ENCODE assay signal across 12 mouse cellular contexts in genomic region chr17:43366486-43366885, GRCm38 (mm10). TPM values are rescaled to one million over a fixed set of nuclear protein-coding genes. Genes with fewer than 3 reads are reported as not detected.
A peak's percentile ranks its signal among the peaks of the same experiment; 100 is the strongest.
DNase-seq lines count a peak whose midpoint lies in the region; ATAC-seq and TF ChIP-seq lines count a peak whose summit lies in the region.
"Had no signal": no experiment of that assay in that cellular context is flagged by ENCODE, and none has a peak within 500 bp of the region (broad histone marks: within the 10 kb centered on the region; RNA-seq: fewer than 3 reads in every experiment).

No protein-coding gene starts in this region.

- intact Hi-C loops in gastrocnemius, adult 2 months (cut with DNase I): no loop called here
- intact Hi-C loops in heart, postnatal 10 days (cut with DNase I): no loop called here

- H3K4me3 ChIP-seq in gastrocnemius, adult 2 months: peak overlapping the region; percentile 38
- H3K4me3 ChIP-seq in cortical plate, adult 2 months (ENCODE audit: insufficient read depth, low read length): no peak overlapping the region
- no peak overlapping the region for H3K4me3 ChIP-seq in lung, embryonic 16.5 days (ENCODE audit: low read length)
- H3K4me3 ChIP-seq: megakaryocyte, embryonic 14.5 days had no signal

- TF ChIP-seq POLR2A in cortical plate, adult 2 months (IDR thresholded peaks at IDR 0.05; ENCODE audit: extremely low read depth, insufficient read depth, low read length): no peak

- WGBS in lung, embryonic 16.5 days: 47% methylated on average over 9 of the region's 9 CpGs

- H3K4me1 ChIP-seq in cortical plate, adult 2 months (ENCODE audit: control insufficient read depth, insufficient read depth, low read length): no peaks in the 10 kb centered on the region
- H3K4me1 ChIP-seq in lung, embryonic 16.5 days (replicated peaks; ENCODE audit: control insufficient read depth, insufficient read depth, low read length): peaks cover 16% of the 10 kb centered on the region
- H3K4me1 ChIP-seq: megakaryocyte, embryonic 14.5 days had no signal

- no peaks in the 10 kb centered on the region for H3K9me3 ChIP-seq in lung, embryonic 16.5 days (ENCODE audit: control insufficient read depth, low read length)
- H3K9me3 ChIP-seq: megakaryocyte, embryonic 14.5 days had no signal

- H3K4me2 ChIP-seq in lung, embryonic 16.5 days (ENCODE audit: low read depth, low read length): no peak overlapping the region

- no peaks in the 10 kb centered on the region for H3K27me3 ChIP-seq in lung, embryonic 16.5 days (ENCODE audit: control insufficient read depth, insufficient read depth, low read depth, low read length)

- DNase-seq in gastrocnemius, adult 2 months: peak; percentile 27
- DNase-seq in gastrocnemius, postnatal 4 days (ENCODE audit: low spot score in 2 of 2): no peak
- peak; percentile 51 to 57 for DNase-seq in heart, postnatal 10 days
- no peak for DNase-seq in liver
- DNase-seq in frontal cortex, postnatal 14 days (ENCODE audit: low spot score in 2 of 2): no peak
- DNase-seq: left cerebral cortex, postnatal 4 days; right cerebral cortex, postnatal 14 days had no signal

- H3K9ac ChIP-seq in lung, embryonic 16.5 days (ENCODE audit: low read length): no peak overlapping the region

- TF ChIP-seq CTCF in gastrocnemius, adult 2 months (IDR thresholded peaks at IDR 0.05): no peak
- TF ChIP-seq CTCF in cortical plate, adult 2 months (IDR thresholded peaks at IDR 0.05; ENCODE audit: extremely low read depth, insufficient read depth, low read length): no peak

- ATAC-seq in lung, embryonic 16.5 days (ENCODE audit: low read depth): peak; percentile 75
- no peak for ATAC-seq in cerebellum, adult (ENCODE audit: insufficient number of reproducible peaks, low FRiP score, low TSS enrichment)
- ATAC-seq: CD4-positive, CD25-positive, alpha-beta regulatory T cell, adult 4 months had no signal

- H3K36me3 ChIP-seq in lung, embryonic 16.5 days (ENCODE audit: control insufficient read depth, insufficient read depth, low read length): no peaks in the 10 kb centered on the region

- H3K27ac ChIP-seq in gastrocnemius, adult 2 months: peak overlapping the region; percentile 84
- peak overlapping the region; percentile 75 for H3K27ac ChIP-seq in cortical plate, adult 2 months (ENCODE audit: insufficient read depth, low read length)
- H3K27ac ChIP-seq in lung, embryonic 16.5 days (ENCODE audit: low read length): no peak overlapping the region

RNA-seq across cellular contexts. Expression of gene Adgrf5, which starts 6.2 kb away (rescaled TPM):
- total RNA-seq in gastrocnemius, adult 2 months (2021): 10 to 100 TPM; 78.8 to 85.4 TPM
- 10 to 100 TPM; 71.8 to 77.3 TPM for total RNA-seq in gastrocnemius, postnatal 4 days (2021)
- 23.9 and 25.4 TPM in 2 replicates for polyA plus RNA-seq in cortical plate, adult 2 months (2012; rRNA removed)
- 100 to 1,000 TPM; 219 to 248 TPM for total RNA-seq in heart, postnatal 10 days (2021)
- polyA plus RNA-seq in lung, embryonic 16.5 days (2015; fragmentation: Nextera tagmentation; extraction: Ambion mirVana): 34.5 and 34.9 TPM in 2 replicates
- polyA plus RNA-seq: CD4-positive, CD25-positive, alpha-beta regulatory T cell, adult 4 months had no signal

Comparison
In these comparisons a context has a peak if more than half of its experiments do, and no peak if none do; other contexts are left out.
1. DNase-seq: peak in gastrocnemius, adult 2 months (single experiment) and heart, postnatal 10 days (2 of 2); none in gastrocnemius, postnatal 4 days (0 of 2), liver (single experiment) and frontal cortex, postnatal 14 days (0 of 2).